Mouse (Mus musculus) embryo, embryonic 11 days (tissue): Measurements from ENCODE around the gene Foxo1.
A peak's percentile ranks its signal among the peaks of the same experiment; 100 is the strongest.

Experiments
- DNase-seq: peaks from one replicate; pipeline ENCODE4 v3.0.0-alpha.2; 2015

Foxo1 gene

DNA sequence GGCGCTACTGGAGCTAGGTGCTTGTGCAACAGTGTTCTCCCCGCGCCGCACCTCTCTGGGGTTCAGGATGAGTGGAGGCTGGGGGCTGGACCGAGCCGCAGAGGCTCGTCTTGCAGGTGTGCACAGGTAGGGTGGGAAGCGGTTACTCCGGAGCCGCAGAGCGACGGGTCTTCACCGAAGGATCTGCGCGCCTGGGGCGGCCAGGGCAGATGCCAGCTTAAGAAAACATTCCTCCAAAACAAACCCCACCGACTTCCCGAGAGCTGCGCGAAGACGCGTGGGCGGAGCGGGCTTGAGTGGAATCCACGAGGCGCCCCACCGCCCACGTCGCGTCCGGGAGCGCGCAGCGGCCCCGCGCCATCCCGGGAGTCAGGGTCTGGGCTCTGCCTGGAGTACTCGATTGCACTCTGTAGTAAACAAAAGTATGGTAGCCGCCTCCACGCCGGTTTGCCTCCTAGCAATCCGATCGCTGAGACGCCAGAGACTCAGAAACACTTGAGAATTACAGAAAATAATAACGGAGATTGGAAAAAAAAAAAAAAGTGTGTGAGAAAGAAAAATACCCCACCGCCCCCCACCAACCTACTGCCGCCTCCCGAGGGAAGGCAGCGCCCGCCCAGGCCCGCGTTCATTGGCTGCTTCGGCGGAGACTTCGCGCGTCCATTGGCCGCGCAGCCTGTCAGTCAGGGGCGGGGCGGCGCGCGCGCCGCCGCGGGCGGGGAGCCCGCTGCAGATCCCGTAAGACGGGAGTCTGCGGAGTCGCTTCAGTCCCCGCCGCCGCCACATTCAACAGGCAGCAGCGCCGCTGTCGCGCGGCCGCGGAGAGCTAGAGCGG lies at the start of gene Foxo1:
Foxo1 (plus strand) TSS at position 685 of the 835 bp plus-strand sequence.
- DNase-seq, result peak; percentile 93

DNA sequence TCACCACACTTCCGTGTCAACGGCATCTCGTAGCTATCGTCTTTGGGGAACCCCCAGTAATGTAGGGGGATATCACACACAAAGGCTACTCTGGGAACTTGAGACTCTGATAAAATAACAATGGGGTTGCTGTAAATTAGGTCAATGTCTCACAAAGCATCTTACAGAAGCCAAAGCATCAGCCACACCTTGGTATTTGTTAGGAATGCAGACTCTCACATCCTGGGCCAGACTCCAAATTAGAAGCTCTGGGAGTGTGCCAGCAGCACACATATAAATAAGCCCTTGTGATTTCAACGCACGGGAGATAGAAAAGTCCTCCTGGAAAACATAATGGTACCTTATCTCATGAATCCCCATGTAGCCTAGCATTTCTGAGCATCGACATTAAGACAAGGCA lies 49.3 kb upstream of the Foxo1 start:
- DNase-seq, result no peak

DNA sequence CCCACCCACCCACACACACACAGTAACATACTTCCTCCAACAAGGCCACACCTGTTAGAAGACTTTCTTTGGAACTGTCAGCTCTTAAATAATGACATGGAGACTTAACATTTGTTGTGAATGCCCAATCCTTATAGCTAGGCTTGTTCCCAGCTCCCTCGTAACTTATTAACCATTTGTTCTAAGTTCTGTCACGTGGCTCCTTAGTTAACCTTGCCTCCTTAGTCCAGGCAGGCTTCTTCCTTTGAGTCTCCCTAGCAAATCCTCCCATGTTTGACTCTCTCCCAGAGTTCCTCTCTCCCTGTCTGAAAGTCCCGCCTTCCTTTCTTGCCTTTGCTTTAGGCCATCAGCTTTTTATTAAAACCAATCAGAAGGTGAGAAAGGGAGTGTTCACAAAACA lies 47.1 kb upstream of the Foxo1 start:
- DNase-seq, result no peak

DNA sequence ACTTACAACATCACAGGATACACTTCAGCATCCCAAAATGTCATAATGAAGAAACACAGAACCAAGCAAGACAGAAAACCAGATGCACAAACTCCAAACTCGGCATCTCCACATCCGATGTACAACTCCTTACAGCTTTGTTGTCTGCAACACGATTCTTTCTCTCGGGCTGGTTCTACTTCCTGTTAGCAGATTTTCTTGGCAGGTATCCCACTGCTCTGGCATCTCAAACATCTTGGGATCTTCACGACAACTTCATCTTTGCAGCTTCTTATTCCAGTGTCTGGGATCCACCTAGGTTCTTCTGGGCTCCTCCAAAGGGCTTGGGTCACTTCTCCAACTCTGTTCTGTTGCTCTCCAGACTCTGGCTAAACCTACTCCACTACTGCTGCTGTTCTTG lies 46.2 kb upstream of the Foxo1 start:
- DNase-seq, result no peak

DNA sequence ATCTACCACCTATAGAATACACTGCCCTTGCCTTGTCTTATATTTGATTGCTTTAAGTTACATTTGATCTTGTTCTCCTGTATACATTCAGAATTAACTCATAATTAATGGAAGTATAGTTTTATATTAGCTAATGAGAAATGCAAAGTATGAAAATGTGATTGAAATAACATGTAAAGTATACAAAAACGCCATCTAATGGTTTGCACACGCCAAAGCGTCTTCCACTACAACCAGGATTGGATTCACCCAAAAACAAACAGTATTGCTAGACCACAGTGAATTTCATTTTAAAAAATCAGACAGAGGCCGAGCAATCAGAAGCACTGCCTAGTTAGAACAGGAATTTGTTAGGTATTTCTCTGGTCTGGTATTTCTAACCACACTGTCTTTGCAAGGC lies 31.6 kb upstream of the Foxo1 start:
- no peak for DNase-seq

DNA sequence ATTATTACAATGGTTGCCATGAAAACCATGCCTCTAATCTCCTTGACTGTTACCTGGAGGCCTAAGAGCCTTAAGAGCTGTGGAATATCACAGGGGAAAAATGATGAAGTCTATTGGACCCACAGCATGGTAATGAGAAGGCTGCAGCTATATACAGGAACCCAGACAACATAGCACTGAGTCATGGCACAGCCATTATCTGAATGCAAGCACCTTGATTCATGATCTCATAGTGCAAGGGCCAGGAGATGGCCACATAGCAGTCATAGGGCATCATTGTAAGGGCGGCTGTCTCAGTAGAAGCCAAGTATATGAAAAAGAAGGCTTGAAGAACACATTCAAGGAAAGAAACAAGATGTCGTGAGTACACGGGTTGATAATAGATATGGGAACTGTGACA lies 31.0 kb upstream of the Foxo1 start:
- no peak for DNase-seq

DNA sequence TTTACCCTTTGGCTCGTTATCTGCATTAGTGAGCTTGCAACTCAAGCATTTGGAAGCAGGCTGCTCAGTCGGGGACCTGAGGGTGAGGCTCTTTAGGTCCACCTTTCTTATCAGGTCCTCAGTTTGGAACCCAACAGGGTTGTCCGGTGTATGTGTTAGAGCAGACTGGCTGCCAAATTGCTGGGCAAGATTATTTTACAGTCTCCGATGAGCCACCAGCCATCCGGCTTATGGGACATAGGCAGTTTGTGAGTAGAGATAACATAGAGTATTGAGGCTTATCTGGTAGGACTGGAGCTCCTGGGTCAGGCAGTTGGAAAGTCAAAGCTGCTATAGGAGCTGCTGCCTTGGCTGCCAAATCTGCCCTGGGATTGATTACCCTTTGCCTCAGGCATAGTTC lies 27.1 kb upstream of the Foxo1 start:
- no peak for DNase-seq

DNA sequence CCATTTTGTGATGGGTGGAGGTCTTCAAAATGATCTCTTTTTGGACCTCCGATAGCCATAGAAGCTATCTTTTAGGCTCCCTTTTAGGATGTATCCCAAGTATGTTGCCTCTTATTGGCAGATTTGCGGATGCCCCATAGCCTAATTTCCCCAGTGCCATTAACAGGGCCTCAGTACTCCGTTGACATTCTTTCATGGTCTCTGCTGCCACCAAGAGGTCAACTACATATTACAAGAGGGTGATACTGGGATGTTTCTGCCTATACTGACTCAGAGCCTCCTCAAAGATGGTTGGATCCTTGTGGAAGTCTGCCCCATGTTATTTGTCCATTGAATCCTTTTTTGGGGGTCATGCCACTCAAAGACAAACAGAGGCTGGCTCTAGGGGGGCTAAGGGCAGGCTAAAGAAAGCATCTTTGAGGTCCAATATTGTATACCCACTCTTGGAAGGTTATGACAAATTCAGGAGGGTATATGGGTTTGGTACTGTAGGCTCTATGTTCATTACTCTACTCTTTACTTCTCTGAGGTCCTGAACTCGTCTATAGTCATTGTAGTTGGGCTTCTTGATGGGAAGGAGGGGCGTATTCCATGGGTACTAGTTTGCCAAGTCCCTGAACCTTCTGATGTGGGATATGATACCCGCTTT lies 25.6 kb upstream of the Foxo1 start:
- DNase-seq, result peak; percentile 82

DNA sequence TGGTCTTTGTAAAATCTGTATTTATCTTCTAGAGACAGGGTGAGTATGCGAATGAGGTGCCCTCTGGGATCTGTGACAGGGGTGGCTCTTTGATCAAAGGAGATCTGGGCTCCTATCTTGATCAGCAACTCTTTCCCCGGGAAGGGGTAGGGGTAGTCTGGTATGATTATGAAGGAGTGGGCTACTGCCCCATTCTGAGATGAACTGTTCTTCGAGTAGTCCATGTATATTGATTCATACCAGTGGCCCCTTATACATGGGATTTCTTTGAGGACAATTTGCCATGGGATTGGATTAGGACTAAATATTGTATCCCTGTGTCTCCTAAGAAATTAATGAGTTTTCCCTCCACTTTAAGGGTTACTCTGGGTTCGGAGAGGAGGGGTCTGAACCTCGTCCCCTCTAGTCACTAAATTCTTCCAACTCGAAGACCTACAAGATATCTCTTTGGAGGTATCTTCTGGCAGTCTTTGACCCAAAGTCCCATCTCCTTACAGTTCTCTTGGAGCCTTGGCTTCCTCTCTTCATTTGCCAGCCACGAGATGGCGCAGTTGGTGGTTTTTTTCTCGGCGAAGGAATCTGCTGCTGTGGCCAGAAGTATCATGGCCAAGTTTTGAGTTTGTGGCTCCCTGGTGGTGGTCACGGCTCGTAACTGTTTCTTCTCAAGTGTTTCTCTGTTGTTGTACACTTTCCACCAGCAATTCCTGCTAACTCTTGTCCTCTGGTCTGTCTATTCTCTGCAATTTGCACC lies 24.7 kb upstream of the Foxo1 start:
- peak; percentile 63 for DNase-seq

DNA sequence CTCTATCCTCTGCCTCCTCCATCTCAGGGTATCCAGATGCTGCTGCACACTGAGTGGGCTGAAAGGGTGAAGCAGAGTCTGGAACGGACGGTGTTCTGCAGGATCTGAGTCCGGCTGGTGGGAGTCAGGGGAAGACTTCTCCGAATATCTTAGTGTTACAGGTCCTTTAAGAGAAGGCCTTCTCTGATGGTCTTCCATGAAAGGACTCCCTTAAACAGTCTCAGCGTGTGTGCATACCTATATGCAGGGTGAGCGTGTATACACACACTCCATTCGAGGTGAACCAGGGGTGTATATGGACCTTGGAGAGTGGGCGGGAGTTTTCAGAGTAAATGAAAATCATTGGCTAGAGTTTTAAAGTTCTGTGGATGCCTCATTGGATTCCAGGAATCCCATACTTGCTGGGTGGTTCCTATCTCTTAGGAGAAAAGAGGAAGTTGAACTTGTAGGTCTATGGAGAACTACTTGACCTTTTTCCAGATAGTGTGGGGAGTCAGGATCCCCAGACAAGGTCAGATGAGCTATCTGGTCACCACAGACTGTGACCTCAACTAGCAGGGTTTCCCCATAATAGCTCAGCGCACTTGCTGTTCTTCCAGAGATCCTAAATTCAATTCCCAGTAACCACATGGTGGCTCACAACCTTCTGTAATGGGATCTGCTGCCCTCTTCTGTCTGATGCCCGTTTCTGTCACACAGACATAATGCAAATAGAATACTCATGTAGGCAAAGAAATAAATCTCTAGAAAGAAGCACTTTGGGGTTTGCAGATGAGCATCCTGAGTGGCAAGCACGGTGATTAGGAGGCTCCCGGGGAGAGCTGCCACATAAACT lies 21.9 kb upstream of the Foxo1 start:
- no peak for DNase-seq

DNA sequence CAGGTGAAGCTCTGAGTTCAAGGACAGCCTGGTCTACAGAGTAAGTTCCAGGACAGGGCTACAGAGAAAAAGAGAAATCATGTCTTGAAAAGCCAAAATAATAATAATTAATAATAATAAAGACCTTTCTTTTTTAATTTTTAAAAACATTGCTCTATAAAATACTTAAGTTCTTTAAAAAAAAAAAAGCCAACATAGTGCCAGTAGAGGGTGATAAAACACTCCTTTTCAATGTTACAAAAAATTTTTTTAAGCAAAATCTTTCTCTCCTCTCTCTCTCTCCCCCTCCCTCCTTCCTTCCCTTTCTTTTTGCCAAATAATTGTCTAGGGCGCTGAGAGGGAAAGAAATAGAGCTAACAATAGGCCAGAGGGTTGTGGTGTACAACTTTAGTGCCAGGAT lies 17.0 kb upstream of the Foxo1 start:
- no peak for DNase-seq

DNA sequence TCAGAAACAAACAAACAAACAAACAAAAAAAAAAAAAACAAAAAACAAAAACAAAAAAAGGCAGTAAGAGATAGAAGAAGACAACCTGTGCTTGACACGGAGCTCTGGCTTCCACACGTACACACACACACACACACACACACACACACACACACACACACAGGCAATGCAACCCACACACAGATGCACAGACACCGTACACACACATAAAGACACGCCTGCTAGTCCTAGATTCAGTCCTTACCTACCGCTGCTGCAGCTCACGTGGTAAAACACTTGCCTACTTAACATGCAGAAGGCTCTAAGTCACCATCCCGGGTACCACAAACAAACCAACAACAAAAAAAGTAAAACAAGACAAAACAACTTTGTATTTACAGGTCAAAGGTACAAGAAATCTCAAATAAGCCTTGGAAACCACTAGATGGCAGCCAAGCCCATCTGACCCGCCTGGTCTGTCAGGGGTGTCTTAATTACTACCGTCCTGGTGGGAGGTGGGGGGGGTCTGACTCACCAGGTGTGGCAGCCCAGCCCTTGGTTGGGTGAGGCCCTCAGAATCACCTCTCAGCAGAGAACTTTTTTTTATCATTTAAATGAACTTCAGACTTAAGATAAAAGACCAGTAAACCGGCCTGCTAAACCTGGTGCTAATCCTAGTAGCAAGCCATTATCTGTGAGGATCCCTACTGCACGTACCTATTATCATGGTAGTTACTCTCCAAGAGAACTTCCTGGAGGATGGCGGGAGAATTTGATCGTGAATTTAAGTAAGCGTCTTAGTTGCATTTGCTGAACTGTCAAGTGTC lies 14.3 kb upstream of the Foxo1 start:
- DNase-seq, result peak; percentile 60

DNA sequence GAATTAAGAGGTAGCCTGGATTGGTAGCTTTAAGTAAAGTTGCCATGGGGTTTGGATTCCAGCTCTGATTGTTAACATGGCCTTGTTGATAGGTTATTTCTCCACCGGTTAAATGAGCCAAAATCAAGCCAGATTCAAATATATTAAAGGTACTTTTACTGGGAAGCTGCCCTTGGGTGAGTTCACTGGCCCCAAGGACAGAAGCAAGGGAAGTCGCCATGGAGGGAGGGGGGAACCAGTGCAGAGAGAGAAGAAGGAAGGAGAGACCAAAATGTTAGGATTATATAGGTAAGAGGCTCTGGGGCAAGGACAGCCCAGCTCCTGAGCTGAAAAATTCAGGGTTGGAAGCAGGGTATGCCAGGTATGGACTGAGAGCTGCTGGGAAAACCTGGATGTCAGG lies 13.6 kb upstream of the Foxo1 start:
- DNase-seq, result no peak

DNA sequence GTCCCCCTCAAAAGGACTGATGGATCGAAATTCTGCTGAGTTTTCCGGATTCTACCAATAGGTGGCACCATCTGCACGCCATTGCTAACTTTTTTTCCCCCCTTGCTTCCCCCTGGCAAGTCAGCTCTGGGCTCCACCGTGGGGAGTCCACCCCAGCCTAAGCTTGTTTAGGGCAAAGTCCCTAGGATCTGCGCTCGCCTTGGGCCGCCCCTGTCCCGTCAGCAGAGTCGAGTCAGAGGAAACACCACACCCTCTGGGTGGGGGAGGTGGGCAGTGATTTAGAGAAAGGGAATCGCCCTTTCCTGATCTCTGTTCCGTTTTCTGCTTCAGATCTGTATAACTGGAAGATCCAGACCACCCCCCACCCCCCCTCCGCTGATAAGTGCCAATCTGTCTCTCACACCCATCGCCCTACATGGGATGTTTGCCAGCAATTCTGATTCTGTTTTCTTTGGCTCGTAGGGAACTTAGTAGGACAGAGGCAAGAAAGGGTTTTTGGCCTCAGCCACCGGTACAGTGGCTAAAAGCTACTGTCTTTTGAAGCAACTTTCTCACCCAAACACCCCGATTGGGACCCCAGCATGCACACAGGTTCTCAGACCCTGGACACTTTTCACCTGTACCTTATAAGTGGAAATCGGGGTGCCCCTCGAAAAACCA lies 10.2 kb upstream of the Foxo1 start:
- DNase-seq, result peak; percentile 77

DNA sequence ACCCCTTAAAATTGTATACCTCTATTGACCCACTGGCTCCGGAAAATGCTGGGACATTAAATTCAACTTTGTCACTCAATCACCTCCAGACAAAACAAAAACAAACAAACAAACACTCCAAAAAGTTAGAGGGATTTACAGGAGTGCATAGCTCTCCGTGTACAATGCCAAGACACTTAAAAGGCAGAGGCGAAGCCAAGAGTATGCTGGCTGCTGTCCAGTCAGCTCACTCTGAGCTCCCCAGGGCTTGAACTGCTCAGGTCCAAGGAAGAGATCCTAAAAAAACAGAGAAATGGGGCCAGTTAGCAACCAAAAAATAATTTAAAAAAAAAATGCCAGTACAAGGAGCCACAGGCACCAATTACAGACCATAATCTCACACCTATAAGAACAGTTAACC lies 9.6 kb upstream of the Foxo1 start:
- no peak for DNase-seq

DNA sequence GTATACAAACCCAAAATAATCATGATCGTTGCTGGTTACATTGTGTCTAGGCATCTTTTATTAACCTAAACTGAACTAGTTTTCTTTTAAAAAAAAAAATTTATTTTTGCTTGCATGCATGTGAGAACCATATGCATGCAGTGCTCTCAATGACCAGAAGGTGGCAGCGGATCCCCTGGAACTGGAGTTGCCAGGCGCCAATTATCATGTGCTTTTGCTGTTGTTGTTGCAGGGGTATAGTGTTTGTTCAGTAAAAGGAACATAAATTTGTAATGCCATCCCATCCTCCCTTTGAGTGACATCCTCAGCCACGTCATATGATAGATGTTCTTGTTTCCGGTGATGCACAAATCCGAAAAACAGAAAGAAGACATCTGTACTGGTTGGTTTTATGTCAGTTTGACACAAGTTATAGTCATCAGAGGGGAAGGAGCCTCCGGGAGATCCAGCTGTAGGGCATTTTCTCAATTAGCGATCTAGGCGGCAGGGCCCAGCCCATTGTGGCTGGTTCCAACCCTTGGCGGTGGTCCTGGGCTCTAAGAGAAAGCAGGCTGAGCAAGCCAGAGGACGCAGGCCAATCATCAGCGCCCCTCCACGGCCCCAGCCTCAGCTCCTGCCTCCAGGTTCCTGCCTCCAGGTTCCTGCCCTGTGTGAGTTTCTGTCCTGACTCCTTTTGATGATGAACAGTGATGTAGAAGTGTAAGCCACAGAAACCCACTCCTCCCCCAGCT lies 5.5 kb upstream of the Foxo1 start:
- peak; percentile 82 for DNase-seq

DNA sequence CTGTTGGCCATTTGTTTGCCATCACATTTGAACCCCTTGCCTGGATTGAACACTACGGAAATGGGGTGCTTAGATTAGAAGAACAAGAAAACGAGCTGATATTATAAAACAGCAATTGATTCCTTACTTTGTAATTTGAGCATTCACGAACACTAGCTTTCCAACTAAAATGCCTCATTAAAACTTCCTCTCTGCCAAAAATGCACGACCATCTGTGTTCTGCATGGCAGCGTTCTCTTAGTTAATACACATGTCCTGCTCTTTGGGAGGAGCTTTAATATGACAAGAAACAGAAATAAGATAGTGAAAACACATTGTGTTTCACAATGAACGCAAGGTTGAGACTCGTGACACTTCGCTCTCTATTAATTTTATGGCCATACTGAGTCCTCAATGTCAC lies 3.8 kb upstream of the Foxo1 start:
- DNase-seq, result no peak

DNA sequence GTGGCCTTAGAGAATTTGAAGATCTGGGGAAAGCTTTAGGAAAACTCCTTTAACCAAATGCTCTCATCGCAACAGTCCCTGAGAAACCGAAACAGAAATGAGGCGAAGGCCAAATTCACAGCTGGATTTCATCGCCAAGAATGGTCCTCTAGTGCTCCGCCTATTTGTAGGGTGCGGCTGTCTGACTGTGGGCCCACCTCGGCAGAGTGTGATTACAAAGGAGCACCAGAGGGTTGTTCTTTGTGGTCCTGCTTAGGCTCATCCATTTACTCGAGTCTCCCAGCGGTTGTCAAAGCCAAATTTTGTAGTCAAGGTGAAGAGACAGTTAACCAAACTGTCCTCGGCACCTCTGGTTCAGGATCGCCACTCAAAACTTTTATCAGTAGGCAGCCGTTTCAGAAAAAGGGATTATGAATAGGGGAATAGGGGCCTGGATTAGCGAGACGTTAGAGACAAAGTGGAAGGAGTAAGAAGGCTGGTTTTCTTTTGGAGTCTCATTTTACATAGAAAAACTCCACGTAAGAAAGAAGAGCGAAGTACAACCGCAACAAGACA lies 1.5 kb upstream of the Foxo1 start:
- peak; percentile 15 for DNase-seq

DNA sequence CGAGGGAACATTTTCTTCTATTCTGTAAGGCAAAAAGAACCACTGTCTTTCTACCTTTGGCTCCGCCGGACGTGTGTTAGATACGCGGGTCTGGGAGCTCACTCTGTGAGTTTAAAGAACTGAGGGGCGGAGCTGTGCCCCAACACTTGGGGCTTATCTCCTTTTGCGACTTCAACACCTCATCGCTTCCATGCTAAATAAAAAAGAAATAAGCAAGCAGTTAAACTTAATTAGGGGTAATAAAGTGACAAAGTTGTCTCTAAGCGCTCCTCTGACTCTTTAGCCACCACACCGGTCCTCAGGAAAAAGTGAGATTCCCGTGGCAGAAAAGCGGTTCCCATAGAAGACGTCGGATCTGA lies 864 bp upstream of the Foxo1 start:
- DNase-seq, result peak; percentile 46

DNA sequence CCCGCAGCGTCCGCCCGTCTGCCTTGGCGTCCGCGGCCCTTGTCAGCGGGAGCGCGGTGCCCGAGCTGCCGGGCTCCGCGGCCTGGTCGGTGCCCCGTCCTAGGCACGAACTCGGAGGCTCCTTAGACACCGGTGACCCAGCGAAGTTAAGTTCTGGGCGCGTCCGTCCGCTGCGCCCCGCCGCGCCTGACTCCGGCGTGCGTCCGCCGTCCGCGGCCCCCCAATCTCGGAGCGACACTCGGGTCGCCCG lies 276 bp downstream of the Foxo1 start:
- no peak for DNase-seq
